Mouse (Mus musculus) megakaryocyte, embryonic 14.5 days (primary cell): Measurements from ENCODE around the gene Bcl9.

Experiments used
- FLI1 ChIP-seq: IDR thresholded peaks from 2 replicates; pipeline ENCODE4 v1.6.1; 2012; ENCODE audit warnings: low read length, inconsistent platforms, mixed read lengths
- GATA1 ChIP-seq: IDR thresholded peaks from 3 replicates; pipeline ENCODE4 v1.6.1; 2012; ENCODE audit warnings: mixed read lengths, low read length, inconsistent platforms, borderline replicate concordance

GRCm38 (mm10) chr3:97252896-97253295, 44.8 kb downstream of the Bcl9 start:
- no peak for TF ChIP-seq GATA1
- TF ChIP-seq FLI1, result no peak
